Mouse (Mus musculus): ENCODE measurements around the gene Gpr1.

The Gpr1 gene

GRCm38 (mm10) chr1:63214271-63214558 lies at the start of gene Gpr1:
Gpr1 (minus strand) TSS chr1:63214543.
- no peak for DNase-seq (ENCODE audit: low spot score in 2 of 2)

DNA sequence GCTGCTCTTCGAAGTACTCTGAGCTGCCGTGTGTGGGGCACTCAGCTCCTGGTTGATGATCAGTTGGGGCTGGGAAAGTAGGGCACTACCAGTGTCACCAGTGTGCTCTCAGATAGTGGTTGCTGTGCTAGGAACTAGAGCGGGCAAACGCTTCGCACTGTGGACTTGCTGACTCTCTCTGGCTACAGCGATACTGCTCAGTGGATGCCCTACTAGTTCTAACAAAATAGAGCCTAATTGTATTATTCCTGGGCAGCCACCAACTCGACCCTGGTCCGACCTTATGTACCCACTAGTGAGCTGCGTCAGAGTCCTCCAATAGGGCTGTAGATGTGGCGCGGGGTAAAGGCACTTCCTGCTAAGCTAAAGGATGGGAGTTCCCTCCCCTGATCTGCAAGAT lies 49.3 kb upstream of the Gpr1 start:
- DNase-seq (ENCODE audit: low spot score in 2 of 2), result no peak

- DNase-seq (ENCODE audit: low spot score in 2 of 2), result no peak
Observed at GRCm38 (mm10) chr1:63261041-63261590, 46.8 kb upstream of the Gpr1 start.

DNA sequence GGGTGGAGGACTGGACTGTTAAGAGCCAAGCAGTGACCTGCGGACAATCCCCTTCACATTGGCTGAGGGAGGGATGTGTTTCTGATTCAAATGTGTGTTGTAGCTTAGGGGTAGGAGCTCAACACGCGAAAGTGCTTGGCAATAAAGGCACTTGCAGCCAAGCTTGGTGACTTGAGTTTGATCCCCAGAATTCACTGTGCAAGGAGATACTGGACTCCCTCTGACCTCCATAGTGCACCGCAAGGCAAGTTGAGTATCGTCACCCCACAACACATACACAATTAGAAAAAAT lies 46.3 kb upstream of the Gpr1 start:
- no peak for DNase-seq (ENCODE audit: low spot score in 2 of 2)

DNA sequence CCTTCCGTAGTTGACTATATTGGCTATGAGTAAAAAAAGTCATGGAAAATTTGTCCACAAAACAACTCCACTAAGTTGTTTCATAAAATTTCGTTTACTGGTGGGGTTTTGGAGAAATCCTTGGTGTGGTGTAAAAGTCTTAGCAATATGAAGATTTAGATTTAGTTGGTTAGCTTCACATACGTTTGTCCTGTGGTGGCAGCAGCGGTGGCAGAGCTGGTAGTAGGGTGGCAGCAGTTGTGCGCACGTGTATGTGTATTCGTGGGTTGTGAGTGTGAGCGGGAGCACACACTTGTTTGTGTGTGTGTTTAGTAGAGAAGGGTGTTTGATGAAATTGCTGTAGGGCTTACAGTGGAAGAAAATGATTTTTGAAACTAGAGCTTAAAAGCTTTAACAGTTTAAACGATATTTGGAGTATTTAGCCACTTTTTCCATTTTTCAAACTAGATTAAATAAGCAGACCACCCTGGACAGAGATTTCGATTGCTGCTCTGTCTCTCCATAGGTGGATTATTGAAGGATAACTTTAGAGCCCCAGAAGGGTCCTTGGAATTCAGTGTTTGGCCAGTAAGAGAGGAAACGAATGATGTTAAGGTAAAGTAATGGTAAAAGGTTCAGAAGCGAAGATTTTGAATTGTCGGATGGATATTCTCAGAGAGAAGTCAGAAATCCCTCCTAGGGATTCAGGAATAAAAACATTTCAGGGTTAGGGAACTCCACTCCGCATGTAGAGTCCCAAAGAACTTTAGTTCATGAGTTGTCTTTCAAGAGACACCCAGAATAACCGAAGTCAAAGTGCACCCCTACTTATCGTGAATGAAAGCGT lies 45.8 kb upstream of the Gpr1 start:
- DNase-seq (ENCODE audit: low spot score in 2 of 2), result no peak

GRCm38 (mm10) chr1:63259271-63259830 lies 45.0 kb upstream of the Gpr1 start:
- no peak for DNase-seq (ENCODE audit: low spot score in 2 of 2)

GRCm38 (mm10) chr1:63258501-63258900 lies 44.2 kb upstream of the Gpr1 start:
- no peak for DNase-seq (ENCODE audit: low spot score in 2 of 2)

DNA sequence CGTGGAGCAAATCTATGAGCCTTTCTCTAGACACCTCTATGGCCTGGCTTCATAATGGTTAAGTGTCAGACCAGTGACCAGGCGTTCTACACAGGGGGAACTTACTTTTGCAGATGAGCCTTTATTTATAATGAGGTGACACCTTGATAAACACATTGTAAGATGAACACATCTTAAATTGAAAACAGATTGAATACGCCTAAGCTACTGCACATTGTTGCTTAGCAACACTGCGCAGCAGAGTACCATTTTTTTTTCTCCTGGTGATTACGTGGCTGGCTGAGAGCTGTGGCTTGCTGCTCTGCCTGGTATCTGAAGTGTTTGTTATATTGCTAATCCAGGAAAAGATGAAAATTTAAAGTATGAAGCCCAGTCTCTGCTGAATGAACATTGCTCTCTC lies 41.7 kb upstream of the Gpr1 start:
- DNase-seq (ENCODE audit: low spot score in 2 of 2), result no peak

DNA sequence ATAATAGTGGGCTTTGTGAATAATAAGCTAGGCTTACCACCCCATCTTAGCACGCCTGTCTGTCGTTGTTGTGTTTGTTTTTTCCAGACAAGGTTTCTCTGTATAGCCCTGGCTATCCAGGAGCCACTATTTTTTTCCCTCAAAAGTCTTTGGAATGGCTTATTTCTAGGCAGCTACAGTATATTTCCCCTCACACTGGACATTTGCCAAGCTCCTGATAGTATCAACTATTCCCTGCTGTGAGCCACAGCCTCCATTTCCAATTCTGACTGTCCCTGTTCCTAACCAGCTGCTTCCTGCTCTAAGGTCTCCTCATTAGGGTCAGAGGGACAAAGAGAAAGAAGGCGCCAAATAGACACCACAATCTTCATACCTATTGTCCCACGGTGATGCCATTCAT lies 40.8 kb upstream of the Gpr1 start:
- DNase-seq (ENCODE audit: low spot score in 2 of 2), result no peak

DNA sequence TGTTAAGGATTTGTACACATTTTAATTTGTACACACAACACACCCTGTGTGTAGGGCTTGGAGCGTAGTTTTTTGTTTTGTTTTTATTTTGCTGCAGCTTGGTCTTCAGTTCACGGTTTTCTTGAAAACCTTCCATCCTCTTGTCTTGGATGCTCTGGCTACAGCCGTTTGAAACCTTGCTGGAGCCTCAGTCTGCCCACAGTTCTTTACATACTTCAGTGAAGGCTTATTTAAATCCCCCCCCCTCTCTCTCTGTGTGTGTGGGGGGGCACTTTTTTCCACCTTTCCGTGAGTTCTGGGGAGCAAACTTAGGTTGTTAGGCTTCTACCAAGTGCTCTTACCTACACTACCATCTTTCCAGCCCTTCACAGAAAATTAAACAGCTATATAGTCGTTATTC lies 38.9 kb upstream of the Gpr1 start:
- no peak for DNase-seq (ENCODE audit: low spot score in 2 of 2)

DNA sequence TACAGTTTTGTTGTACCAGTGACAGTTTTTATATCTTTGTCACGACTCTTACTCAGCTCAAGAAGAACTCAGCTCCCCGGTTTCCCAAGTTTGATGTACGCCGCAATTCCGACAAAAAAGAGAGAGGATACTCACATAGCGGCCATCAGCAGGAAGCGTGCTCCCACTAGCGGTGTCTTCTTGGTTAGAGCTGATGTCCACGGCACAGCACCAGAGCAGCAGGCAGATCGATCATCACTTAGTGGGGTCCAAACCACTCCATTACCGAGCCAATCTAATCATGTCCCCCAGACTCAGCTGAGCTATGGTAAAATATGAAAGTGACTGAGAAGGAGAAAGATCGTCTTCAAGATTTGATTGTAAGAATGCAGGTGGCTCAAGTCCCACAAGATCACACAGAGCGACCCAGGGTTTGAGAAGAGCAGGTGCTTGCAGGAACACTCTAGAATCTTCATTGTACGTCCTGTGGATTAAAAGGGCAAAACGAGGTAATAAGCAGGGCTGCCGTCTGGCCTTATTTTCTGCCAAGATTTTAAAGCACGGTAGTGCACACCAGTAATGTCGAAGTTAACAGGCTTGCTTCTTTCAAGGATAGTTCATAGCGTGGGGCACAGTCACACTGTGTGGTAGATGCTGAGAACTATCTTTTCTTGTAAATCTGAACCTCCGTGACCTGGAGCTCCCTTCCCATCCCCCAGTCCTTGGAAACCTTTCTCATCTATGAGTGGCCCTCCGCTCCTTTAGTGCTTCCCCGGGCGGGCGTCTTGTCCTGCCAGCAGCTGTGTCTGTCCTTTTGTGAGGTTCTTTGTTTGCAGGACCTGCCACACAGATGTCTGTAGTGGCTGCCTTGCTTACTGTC lies 38.2 kb upstream of the Gpr1 start:
- DNase-seq (ENCODE audit: low spot score in 2 of 2), result no peak

DNA sequence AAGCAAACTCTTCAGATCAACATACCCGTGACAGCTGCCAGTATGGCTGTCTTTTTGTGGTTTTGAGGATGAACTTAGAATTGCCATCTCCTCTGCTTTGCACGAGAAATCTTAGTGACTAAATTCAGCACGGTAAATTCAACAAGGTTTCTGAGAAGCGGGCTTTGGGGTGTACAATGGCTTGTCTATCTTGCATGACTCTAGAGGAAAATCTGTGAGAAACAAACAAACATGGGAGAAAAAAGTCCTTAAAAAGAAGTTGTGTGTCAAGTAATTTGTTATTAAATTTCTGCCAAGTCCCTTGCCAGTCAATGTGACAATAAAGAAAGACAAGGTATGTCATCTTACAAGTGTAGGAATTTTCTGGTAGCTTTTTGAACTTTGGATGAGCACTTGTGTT lies 34.9 kb upstream of the Gpr1 start:
- DNase-seq (ENCODE audit: low spot score in 2 of 2), result no peak

GRCm38 (mm10) chr1:63248360-63248851 lies 34.1 kb upstream of the Gpr1 start:
- no peak for DNase-seq (ENCODE audit: low spot score in 2 of 2)

DNA sequence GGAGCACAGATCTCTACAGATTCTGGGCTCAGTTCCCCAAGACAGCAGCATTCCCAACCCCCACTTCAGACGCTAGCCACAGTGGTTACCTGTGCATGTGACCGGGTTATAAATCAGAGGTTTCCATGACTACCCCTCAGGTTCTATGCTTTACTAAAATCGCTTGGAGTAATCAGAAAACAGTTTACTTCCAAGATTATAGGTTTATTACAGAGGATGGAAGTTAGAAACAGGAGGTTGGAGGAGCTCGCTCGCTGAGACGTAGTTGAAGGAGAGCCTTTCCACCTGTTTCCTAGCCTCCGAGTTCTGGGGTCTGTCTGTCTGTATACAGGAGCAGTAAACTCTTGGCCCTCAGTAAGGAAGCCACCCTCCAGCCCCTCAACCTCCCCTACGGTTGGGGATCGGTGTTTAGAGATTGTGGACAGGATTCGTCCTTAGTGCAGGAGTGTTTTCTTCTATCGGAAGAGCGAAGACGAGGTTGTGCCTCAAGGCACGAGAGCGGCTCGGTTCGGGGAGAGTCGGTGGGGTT lies 33.6 kb upstream of the Gpr1 start:
- no peak for DNase-seq (ENCODE audit: low spot score in 2 of 2)

GRCm38 (mm10) chr1:63246862-63247521 lies 32.6 kb upstream of the Gpr1 start:
- no peak for DNase-seq (ENCODE audit: low spot score in 2 of 2)

DNA sequence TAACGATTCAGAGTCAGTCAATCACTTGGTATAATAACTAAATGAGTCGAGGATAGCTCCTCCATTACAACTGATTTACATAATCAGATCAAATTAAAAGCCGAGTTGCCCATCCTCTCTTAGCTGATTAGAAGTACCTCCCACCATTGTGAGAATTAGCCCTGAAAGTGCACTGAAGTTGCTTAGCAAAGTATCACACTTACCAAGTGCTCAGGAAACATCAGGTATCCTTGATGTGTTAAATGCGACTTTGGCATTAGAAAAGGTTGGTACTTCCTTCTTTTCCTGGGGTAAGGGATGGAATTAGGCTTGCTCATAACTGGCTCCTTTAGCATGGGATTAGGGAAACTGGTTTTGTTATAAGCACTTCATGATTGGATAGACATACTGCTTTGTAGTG lies 29.5 kb upstream of the Gpr1 start:
- DNase-seq (ENCODE audit: low spot score in 2 of 2), result no peak

- DNase-seq (ENCODE audit: low spot score in 2 of 2), result no peak
Observed at GRCm38 (mm10) chr1:63239751-63240150, 25.4 kb upstream of the Gpr1 start.

DNA sequence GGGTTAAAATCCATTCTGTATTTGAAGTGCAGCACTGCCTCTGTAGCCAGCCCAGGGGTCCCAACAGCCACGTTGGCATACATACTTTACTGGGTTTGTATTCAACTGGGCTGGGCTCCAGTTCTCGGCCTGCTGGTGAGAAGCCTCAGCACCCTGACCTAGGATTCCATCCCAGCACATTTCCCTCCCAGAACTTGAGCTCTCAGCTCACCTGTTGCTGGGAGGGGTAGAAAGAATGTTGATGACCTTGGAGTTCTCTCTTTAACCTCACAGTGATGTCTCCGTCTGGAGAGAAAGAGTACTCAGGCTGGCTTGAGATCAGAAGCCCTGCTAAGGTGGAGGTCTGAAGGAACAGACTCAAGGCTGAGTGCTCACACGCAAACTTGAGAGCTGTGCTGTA lies 25.0 kb upstream of the Gpr1 start:
- DNase-seq (ENCODE audit: low spot score in 2 of 2), result no peak

GRCm38 (mm10) chr1:63237371-63237770 lies 23.0 kb upstream of the Gpr1 start:
- DNase-seq (ENCODE audit: low spot score in 2 of 2), result no peak

GRCm38 (mm10) chr1:63227241-63227640 lies 12.9 kb upstream of the Gpr1 start:
- no peak for DNase-seq (ENCODE audit: low spot score in 2 of 2)

DNA sequence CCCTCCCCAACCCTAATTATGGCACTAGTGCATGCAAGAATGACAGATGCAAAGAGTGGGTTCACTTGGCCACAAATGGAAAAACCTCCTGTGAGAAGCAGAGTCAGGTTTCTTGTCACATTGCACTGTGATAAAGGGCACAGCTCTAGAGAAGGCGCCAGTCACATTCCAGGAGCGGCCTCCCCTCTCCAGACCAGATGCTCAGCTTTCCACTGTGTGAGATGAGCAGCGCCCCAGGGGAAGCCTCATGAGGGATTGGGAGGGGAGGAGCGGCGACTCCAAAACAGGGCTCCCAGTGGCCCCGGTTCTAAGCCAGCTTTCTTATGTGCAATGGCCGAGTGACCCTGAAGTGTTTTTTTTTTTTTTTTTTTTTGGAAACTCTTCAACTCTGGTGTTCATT lies 11.5 kb upstream of the Gpr1 start:
- DNase-seq (ENCODE audit: low spot score in 2 of 2), result no peak

DNA sequence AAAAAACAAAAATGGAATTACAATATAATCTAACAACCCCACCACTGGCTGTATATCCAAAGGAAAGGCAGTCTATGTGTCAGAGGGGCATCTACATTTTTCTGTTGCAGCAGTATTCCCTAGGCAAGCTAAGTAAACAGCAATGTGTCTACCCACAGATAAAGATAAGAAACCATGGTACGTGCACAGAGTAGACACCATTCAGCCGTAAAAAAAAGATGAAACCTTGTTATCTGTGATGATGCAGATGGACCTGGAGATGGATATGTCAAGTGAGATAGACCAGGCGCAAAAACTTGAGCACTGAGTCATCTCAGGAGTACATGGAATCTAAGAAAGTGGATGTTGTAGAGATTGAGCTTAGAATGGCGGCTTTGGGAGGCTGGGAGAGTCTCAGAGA lies 10.7 kb upstream of the Gpr1 start:
- no peak for DNase-seq (ENCODE audit: low spot score in 2 of 2)

All from spleen, postnatal 36 days (tissue).